Mouse (Mus musculus) stomach, embryonic 15.5 days (tissue): Measurements from ENCODE around the gene Mdfi. TPM values are rescaled to one million over a fixed set of nuclear protein-coding genes. Genes with fewer than 3 reads are reported as not detected.
A peak's percentile ranks its signal among the peaks of the same experiment; 100 is the strongest.

Experiments used
- ATAC-seq: fragments of 200-750 bp; cut with Nextera tagmentation; 2 replicates; pipeline ENCODE4 v1.8.0; 2017; ENCODE audit warnings: low read depth, moderate number of reproducible peaks, moderate TSS enrichment; ENCODE audit not compliant: insufficient read depth, low FRiP score
- H3K27ac ChIP-seq: fragments of 300-500 bp; sonication (generic); 2 replicates; pipeline ENCODE4 v1.5.1; 2015; ENCODE audit warnings: mild to moderate bottlenecking, inconsistent platforms
- H3K27me3 ChIP-seq: fragments of 300-500 bp; sonication (generic); replicated peaks from 2 replicates; pipeline ENCODE4 v1.6.1; 2015; ENCODE audit warnings: inconsistent platforms
- H3K36me3 ChIP-seq: fragments of 300-500 bp; sonication (generic); 2 replicates; pipeline ENCODE4 v1.6.1; 2015; ENCODE audit warnings: inconsistent platforms
- H3K4me1 ChIP-seq: fragments of 300-500 bp; sonication (generic); 2 replicates; pipeline ENCODE4 v1.6.1; 2015; ENCODE audit warnings: inconsistent platforms
- H3K4me2 ChIP-seq: fragments of 300-500 bp; sonication (generic); 2 replicates; pipeline ENCODE4 v1.6.1; 2015; ENCODE audit warnings: mild to moderate bottlenecking, inconsistent platforms
- H3K4me3 ChIP-seq: fragments of 300-500 bp; sonication (generic); replicated peaks from 2 replicates; pipeline ENCODE4 v1.5.1; 2015; ENCODE audit warnings: inconsistent platforms
- H3K9ac ChIP-seq: fragments of 300-500 bp; sonication (generic); 2 replicates; pipeline ENCODE4 v1.6.1; 2015; ENCODE audit warnings: inconsistent platforms
- H3K9me3 ChIP-seq: fragments of 300-500 bp; sonication (generic); 2 replicates; pipeline ENCODE4 v1.6.1; 2016; ENCODE audit warnings: inconsistent platforms
- WGBS: fragments of 180-500 bp; shearing (Covaris S2); methylation state at CpG from one replicate; pipeline ENCODE4 v1.1.7; 2015; 5-methylcytosine and 5-hydroxymethylcytosine counted together
- polyA plus RNA-seq: library from polyadenylated mRNA; unstranded; fragments of >200 nt; fragmentation: Nextera tagmentation; extraction: Ambion mirVana; gene quantifications from 2 replicates; pipeline ENCODE4 v1.2.1, GENCODE M21; 2015

Mdfi gene
- polyA plus RNA-seq, 1 experiment from 2014 or later, result 11.2 TPM

DNA sequence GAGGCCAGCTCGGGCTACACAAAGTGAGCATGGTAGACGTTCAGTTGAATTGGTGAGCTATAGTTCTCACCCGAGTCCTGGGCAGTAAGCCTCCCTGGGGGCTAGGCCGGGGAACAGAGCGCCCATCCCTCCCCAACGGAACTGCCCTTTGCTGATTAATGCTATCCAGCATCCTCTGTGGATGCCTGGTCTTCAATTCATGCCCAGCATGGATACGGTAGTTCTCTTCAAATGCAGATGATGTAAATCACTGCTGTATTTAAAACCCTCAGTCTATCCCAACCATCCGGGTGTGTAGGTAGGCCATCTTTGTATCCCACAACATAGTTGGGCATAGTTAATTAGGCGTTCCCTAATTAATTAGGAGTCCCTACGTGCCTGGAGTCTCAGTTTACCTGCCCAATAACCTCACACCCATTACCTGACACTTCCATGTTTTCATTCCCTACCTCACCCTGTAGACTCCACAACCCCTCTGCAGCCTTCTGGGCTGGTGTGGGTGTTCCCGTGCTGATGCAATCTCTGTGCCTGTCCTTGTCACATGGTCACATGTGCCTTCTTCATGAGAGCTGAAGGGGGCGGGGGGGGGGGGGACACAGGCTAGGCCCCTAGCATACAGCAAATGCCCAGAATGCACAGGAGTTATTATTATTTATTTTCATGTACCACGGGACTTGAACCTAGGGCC is 16.3 kb downstream of the Mdfi start:
- H3K27me3 ChIP-seq, result no peaks in the 10 kb centered on the region
- H3K36me3 ChIP-seq, result peaks cover 17% of the 10 kb centered on the region
- no peak overlapping the region for H3K4me2 ChIP-seq
- WGBS, result 86% methylated on average over 13 of the region's 13 CpGs
- peaks cover 37% of the 10 kb centered on the region for H3K4me1 ChIP-seq
- no peaks in the 10 kb centered on the region for H3K9me3 ChIP-seq
- no peak overlapping the region for H3K27ac ChIP-seq
- H3K9ac ChIP-seq, result no peak overlapping the region
- H3K4me3 ChIP-seq, result no peak overlapping the region
- no peak for ATAC-seq

DNA sequence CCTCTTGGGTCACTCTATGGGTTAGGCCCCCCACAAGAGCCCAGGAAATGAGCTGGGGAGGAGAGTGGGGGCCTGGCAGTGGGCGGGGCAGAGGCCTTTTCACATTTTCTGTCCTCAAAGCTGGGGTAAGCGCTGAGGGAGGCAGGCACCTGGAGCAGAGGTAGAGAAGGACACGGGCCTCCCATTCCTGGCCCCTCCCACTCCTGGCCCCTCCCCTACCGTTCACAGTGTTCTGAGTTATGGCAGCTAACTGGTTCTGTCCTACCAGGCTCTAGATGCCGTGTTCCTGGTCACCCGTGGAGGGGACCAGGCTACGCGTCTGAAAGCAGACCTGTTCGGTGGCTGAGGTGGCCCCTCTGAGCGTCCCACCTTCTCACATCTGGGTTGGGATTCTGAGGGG is 19.0 kb downstream of the Mdfi start:
- 50% methylated on average over 10 of the region's 10 CpGs for WGBS
- Histone ChIP-seq H3K36me3 (peaks cover 10% of the 10 kb centered on the region), H3K27ac (no peak overlapping the region), H3K4me3 (no peak overlapping the region), H3K4me2 (no peak overlapping the region), H3K4me1 (peaks cover 26% of the 10 kb centered on the region), H3K9ac (no peak overlapping the region), H3K9me3 (no peaks in the 10 kb centered on the region), H3K27me3 (no peaks in the 10 kb centered on the region)
- 0 out of 2 replicates have a peak, but pooled peaks have one; percentile 20 for ATAC-seq

DNA sequence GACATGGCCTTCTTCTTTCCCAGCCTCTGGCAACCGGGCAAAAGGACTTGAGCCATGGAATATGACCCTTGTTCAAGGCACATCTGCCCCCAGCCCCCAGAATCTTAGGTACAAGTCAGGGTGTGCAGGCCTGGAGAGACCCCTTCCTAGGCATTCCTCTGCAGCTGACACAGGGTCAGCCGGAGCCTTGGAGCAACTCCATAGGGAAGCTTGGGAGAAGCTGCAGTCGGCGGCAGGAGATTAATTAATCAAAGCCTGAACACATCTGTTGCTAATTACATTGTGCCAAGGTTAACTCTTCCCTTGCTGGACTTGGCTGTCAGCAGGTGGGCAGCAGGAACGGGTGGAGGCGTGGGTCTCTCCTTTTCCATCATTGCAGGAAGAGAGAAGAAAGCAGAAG is 20.0 kb downstream of the Mdfi start:
- H3K4me1 ChIP-seq, result peaks cover 26% of the 10 kb centered on the region
- no peak overlapping the region for H3K27ac ChIP-seq
- no peak for ATAC-seq
- no peak overlapping the region for H3K9ac ChIP-seq
- no peak overlapping the region for H3K4me3 ChIP-seq
- no peaks in the 10 kb centered on the region for H3K9me3 ChIP-seq
- H3K27me3 ChIP-seq, result no peaks in the 10 kb centered on the region
- H3K36me3 ChIP-seq, result peaks cover 3% of the 10 kb centered on the region; the same call in 1 of the 2 replicates
- H3K4me2 ChIP-seq, result no peak overlapping the region
- whole genome bisulfite sequencing, result 43% methylated on average over 6 of the region's 6 CpGs

DNA sequence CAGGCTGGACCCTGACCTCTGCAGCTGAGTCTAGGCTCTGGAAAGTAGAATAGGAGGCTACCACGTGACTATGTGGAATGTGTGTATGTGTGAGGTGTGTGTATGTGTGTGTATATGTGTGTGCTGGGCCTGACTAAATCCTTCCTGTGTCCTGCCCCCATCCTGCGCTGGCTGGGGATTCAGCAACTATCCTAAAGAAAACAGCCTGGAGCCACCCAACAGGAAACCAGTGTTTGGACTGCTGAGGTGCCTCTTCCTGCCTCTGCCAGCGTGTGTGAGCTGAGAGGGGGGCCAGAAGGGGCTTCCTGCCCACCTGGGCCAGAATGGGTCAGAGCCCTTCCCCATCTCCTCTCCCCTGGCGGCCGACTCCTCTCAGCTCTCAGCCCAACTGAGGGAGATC is 20.9 kb downstream of the Mdfi start:
- WGBS, result 37% methylated on average over 5 of the region's 5 CpGs

DNA sequence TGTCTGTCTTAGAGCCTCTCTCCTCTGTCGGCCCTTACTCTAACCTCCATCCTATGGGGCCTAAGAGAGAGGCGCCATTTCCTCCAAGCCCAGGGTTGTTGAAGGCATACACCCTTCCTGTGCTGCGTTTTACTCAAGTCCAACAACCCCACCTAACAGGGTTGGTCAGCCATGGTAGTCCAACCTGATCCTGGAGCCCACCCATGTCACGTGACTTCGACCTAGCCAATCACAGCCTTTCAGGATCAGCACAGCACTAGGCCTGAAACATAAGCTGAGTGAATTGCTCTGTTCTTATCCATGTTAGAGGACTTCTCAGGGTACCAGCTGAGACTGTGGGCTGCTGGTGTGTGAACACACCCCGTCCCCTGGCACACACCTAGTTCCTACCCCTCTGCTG is 22.3 kb downstream of the Mdfi start:
- H3K9ac ChIP-seq, result no peak overlapping the region
- H3K27ac ChIP-seq, result no peak overlapping the region
- no peak overlapping the region for H3K4me3 ChIP-seq
- no peak overlapping the region for H3K4me2 ChIP-seq
- H3K36me3 ChIP-seq, result peaks cover 3% of the 10 kb centered on the region; the same call in 1 of the 2 replicates
- no peaks in the 10 kb centered on the region for H3K9me3 ChIP-seq
- WGBS, result 84% methylated on average over 6 of the region's 6 CpGs
- ATAC-seq, result no peak
- peaks cover 26% of the 10 kb centered on the region for H3K4me1 ChIP-seq
- no peaks in the 10 kb centered on the region for H3K27me3 ChIP-seq

More for the DNA sequence above, 20.9 kb downstream of the Mdfi start:
- Histone ChIP-seq H3K27ac (peak overlapping the region; percentile 28), H3K4me3 (no peak overlapping the region), H3K4me2 (no peak overlapping the region), H3K9ac (no peak overlapping the region), H3K27me3 (no peaks in the 10 kb centered on the region), H3K4me1 (peaks cover 26% of the 10 kb centered on the region), H3K9me3 (no peaks in the 10 kb centered on the region), H3K36me3 (peaks cover 3% of the 10 kb centered on the region; the same call in 1 of the 2 replicates)
- ATAC-seq, result no peak; the same call in 1 of the 2 replicates

DNA sequence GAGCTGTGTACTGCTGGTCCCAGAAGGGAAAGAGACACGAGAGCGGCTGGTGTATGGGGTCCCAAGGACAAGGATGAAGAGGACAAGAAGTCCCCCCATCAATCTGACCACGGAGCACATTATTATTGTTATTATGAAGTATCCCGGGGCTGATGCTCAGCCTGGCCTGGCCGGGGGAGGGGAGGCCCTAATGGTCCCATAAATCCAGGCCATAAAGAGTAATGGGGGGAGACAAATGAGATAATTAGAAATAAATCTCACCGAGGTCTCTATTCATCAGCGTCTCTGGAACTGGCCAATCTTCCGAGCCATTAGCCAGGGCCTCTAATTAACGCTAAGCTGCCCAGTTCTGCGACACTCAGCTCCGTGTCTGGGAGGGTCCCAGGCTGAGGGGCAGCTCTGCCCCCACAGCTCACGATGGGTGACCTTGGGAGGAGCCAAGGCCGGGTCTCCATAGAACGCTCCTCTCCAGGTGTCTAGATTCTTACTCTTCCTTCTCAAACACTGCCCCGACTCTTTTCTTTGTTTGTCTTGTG is 23.2 kb downstream of the Mdfi start:
- Histone ChIP-seq H3K4me3 (no peak overlapping the region), H3K4me1 (peaks cover 26% of the 10 kb centered on the region), H3K4me2 (no peak overlapping the region), H3K9me3 (no peaks in the 10 kb centered on the region), H3K9ac (no peak overlapping the region), H3K36me3 (peaks cover 3% of the 10 kb centered on the region; the same call in 1 of the 2 replicates), H3K27me3 (no peaks in the 10 kb centered on the region), H3K27ac (no peak overlapping the region)
- 60% methylated on average over 15 of the region's 15 CpGs for WGBS
- no peak for ATAC-seq

DNA sequence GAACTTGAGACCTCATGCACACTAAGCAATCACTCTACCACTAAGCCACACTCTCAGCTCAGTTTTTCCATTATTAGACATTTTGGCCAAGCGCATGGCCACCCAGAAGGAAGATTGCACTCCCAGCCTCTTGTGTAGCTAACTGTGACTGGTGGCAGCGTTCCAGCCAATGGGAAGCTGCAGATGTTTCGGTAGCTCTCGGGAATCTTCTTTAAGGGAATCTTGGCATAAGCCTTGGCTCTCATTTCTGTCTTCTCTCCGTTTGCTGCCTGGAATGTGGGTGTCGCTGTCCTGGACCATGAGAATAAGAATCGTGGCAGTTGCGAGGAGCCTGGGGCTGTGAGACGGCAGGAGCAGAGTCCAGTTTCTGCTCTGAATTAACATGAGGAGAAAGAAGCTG is 28.3 kb downstream of the Mdfi start:
- Histone ChIP-seq H3K4me3 (no peak overlapping the region), H3K4me1 (peaks cover 8% of the 10 kb centered on the region; the same call in 1 of the 2 replicates), H3K36me3 (no peaks in the 10 kb centered on the region), H3K27me3 (no peaks in the 10 kb centered on the region), H3K9me3 (no peaks in the 10 kb centered on the region), H3K9ac (no peak overlapping the region), H3K4me2 (peak overlapping the region; percentile 19; the same call in 1 of the 2 replicates), H3K27ac (peak overlapping the region; percentile 58)
- ATAC-seq, result no peak
- 47% methylated on average over 9 of the region's 9 CpGs for WGBS

DNA sequence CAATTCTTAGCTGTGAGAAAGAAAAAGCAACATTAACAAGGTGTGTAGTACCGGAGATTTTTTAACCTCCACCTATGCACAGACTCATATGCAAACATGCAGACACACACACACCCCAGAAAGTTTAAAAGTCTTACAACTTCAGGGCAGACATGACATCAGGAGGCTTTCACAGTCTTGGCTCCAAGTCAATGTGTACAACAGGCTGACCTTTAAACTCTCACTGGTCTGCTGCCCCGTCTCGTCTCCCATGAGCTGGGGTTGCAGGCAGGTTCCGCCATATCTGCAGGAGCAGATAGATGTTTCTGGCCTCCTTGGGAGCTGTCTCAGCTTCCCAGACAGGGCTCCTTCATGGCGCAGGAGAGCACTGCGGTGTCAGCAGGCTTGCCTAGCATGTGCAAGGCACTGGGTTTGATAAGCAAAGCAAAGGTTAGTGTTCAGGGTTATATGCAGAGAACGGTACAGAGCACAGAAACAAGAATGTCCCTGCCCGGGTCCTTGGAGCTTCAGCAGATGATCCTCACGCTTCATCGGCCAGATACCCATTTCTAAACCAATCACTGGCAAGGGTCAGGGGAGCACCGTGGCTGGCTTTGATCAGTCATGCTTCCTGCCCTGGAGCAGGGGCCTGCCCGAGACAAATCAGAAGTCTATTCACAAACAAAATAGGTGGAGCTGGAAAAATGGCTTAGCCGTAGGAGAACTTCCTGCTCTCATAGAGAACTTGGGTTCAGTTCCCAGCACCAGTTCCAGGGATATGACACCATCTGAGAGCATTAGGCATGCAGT is 29.2 kb downstream of the Mdfi start:
- Histone ChIP-seq H3K9ac (no peak overlapping the region), H3K4me2 (no peak overlapping the region), H3K27me3 (no peaks in the 10 kb centered on the region), H3K4me3 (no peak overlapping the region), H3K4me1 (peaks cover 8% of the 10 kb centered on the region; the same call in 1 of the 2 replicates), H3K36me3 (no peaks in the 10 kb centered on the region), H3K9me3 (no peaks in the 10 kb centered on the region), H3K27ac (peak overlapping the region; percentile 54; the same call in 1 of the 2 replicates)
- ATAC-seq, result no peak
- 54% methylated on average over 13 of the region's 13 CpGs for WGBS

DNA sequence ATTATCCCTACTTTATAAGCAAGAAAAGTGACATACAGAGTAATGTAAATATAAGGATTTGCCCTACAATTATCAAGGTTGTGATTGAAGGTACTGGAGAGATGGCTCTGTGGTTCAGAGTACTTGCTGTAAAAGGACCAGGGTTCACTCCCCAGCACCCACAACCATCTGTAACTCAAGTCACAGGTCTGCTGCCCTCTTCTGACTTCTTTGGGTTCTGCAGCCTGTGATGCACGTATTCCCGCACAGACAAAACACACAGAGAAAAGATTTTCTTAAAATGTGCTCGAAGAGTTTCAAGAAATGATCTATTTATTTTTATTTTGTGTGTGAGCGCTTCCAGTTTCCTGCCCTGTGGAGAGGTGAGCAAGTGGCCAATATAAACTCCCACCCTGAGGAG is 30.8 kb downstream of the Mdfi start:
- Histone ChIP-seq H3K4me1 (peaks cover 8% of the 10 kb centered on the region; the same call in 1 of the 2 replicates), H3K4me3 (no peak overlapping the region), H3K9me3 (no peaks in the 10 kb centered on the region), H3K27me3 (no peaks in the 10 kb centered on the region), H3K27ac (no peak overlapping the region), H3K36me3 (no peaks in the 10 kb centered on the region), H3K4me2 (no peak overlapping the region), H3K9ac (no peak overlapping the region)
- WGBS, result 90% methylated on average over 4 of the region's 4 CpGs
- ATAC-seq, result no peak

DNA sequence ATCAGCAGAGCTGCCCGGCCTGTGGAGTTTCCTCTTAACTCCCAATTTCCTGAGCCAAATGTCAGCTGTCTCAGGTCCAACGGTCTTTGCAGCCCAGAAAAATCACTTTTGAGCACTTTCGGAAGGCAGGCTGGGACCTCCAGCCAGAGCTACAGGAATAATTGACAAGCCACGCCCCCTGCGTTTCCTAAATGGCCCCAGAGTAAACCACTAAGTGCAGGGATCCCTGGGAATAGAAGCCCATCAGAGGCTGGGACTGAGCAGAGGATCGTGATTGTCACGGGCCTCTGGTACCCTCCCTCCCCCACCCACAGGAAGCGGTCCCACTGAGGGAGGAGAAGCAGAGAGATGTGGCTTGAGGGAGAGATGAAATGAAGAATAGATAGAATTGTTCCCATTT is 31.7 kb downstream of the Mdfi start:
- H3K27me3 ChIP-seq, result no peaks in the 10 kb centered on the region
- H3K4me2 ChIP-seq, result no peak overlapping the region
- no peak overlapping the region for H3K27ac ChIP-seq
- no peaks in the 10 kb centered on the region for H3K36me3 ChIP-seq
- no peak overlapping the region for H3K4me3 ChIP-seq
- H3K9me3 ChIP-seq, result no peaks in the 10 kb centered on the region
- WGBS, result 8% methylated on average over 8 of the region's 8 CpGs
- peaks cover 8% of the 10 kb centered on the region; the same call in 1 of the 2 replicates for H3K4me1 ChIP-seq
- H3K9ac ChIP-seq, result no peak overlapping the region
- no peak; the same call in 1 of the 2 replicates for ATAC-seq

DNA sequence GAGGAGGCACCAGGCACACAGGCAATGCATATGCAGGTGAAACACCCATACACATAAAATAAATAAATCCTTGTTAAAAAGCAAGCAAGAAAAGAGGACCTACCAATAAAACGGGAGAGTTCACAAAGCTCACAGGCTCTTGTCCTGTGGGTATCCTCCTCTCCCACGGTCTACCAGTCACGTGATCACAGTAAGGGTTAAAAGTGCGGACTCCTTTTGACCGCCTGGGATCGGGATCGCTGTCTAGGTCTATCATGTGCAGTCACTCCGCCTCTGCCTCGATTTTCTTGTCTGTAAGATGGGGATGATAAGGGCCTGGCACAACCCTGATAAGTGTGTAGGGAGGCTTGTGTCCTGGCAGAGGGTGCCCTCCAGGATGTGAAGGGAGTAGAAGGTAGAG is 37.1 kb downstream of the Mdfi start:
- H3K4me2 ChIP-seq, result no peak overlapping the region
- no peaks in the 10 kb centered on the region for H3K36me3 ChIP-seq

DNA sequence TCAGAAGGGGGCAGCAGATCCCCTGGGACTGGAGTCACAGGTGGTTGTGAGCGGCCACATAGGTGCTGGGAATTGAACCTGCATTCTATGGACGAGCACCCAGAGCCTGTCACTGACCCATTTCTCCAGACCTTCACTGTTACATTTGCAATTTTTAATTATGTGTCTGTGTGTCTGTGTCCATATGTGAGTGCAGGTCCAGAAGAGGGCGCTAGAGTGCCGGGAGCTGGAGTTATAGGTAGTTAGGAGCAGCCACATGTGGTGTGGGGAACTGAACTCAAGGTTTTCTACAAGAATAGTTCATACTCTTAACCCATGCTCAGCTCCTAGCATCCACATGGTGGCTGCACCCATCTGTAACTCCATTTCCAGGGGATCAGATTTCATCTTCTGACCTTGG is 37.5 kb downstream of the Mdfi start:
- no peak overlapping the region for H3K4me2 ChIP-seq
- no peak for ATAC-seq
- H3K36me3 ChIP-seq, result no peaks in the 10 kb centered on the region
- no peak overlapping the region for H3K9ac ChIP-seq
- H3K4me1 ChIP-seq, result peaks cover 13% of the 10 kb centered on the region; the same call in 1 of the 2 replicates
- H3K27me3 ChIP-seq, result no peaks in the 10 kb centered on the region
- H3K9me3 ChIP-seq, result no peaks in the 10 kb centered on the region
- H3K27ac ChIP-seq, result no peak overlapping the region
- 71% methylated on average over 4 of the region's 4 CpGs for WGBS
- H3K4me3 ChIP-seq, result no peak overlapping the region

More for the DNA sequence above, 37.1 kb downstream of the Mdfi start:
- no peaks in the 10 kb centered on the region for H3K27me3 ChIP-seq
- H3K9ac ChIP-seq, result no peak overlapping the region
- H3K4me1 ChIP-seq, result peaks cover 13% of the 10 kb centered on the region; the same call in 1 of the 2 replicates
- H3K4me3 ChIP-seq, result no peak overlapping the region
- no peaks in the 10 kb centered on the region for H3K9me3 ChIP-seq
- no peak for ATAC-seq
- WGBS, result 68% methylated on average over 9 of the region's 9 CpGs
- H3K27ac ChIP-seq, result no peak overlapping the region
